Mouse (Mus musculus): ENCODE data around the gene Desi1. TPM values are rescaled to one million over a fixed set of nuclear protein-coding genes. Genes with fewer than 3 reads are reported as not detected.

Desi1 gene
- polyA plus RNA-seq, 1 experiment from 2014 or later: 37.4 TPM

DNA sequence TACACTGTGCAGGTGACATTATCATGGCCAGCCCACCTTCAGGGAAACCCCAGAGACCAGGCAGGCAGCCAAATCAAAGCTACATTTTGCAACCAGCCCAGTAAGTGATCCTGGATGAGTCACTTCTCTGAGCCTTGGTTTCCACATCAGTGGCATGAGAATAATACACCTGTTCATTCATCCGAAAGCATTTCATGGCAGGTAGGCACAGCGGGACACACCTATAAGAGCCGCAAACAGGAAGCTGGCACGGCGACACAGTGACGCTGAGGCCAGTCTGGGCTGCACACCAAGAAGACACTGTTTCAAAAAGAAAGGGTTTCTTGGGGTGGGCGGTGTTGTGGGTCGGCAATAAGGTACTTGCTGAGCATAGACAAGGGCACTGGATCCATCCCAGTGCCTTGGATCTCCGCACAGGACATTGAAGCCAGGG lies 79.5 kb downstream of the Desi1 start:
- H3K9me3 ChIP-seq (replicated peaks; ENCODE audit: control insufficient read depth, low read length): no peaks in the 10 kb centered on the region
- no peak overlapping the region for H3K4me3 ChIP-seq (ENCODE audit: low read length)
- no peak overlapping the region for H3K9ac ChIP-seq (ENCODE audit: low read length)
- no peak overlapping the region for H3K27ac ChIP-seq (ENCODE audit: low read length)
- ATAC-seq (replicated peaks; ENCODE audit: extremely low read depth, insufficient read depth, low FRiP score): no peak
- 95% methylated on average over 9 of the region's 9 CpGs for WGBS
- no peaks in the 10 kb centered on the region for H3K27me3 ChIP-seq (ENCODE audit: control insufficient read depth, insufficient read depth, low read length)
- no peak overlapping the region for H3K4me2 ChIP-seq (ENCODE audit: low read depth, low read length)
- H3K4me1 ChIP-seq (ENCODE audit: control insufficient read depth, insufficient read depth, low read length): no peaks in the 10 kb centered on the region
- H3K36me3 ChIP-seq (ENCODE audit: control insufficient read depth, insufficient read depth): 0 out of 2 replicates have a peak, but pooled peaks cover 3% of the 10 kb centered on the region

DNA sequence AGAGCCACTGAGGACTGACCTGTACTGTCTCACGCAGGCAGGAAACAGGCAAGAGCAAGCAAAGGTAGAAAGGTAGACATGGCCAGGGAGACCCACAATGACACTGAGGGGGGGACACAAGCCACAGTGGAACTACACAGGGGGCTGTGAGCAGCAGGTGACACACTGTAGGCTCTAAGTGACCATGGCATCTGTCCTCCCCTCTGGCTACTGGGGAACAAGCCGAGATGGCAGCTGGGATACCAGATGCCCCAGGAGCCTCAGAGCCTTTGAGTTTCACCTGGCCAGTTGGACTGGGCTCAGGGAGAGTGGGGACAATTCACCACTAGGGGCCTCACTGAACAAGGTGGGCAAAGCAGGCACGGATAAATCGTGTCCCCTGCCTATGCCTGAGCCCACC lies 81.4 kb downstream of the Desi1 start:
- Histone ChIP-seq H3K9me3 (replicated peaks; ENCODE audit: control insufficient read depth, low read length) (no peaks in the 10 kb centered on the region), H3K4me2 (ENCODE audit: low read depth, low read length) (no peak overlapping the region), H3K4me1 (ENCODE audit: control insufficient read depth, insufficient read depth, low read length) (no peaks in the 10 kb centered on the region), H3K9ac (ENCODE audit: low read length) (no peak overlapping the region), H3K27ac (ENCODE audit: low read length) (no peak overlapping the region), H3K36me3 (ENCODE audit: control insufficient read depth, insufficient read depth) (0 out of 2 replicates have a peak, but pooled peaks cover 3% of the 10 kb centered on the region), H3K4me3 (ENCODE audit: low read length) (no peak overlapping the region), H3K27me3 (ENCODE audit: control insufficient read depth, insufficient read depth, low read length) (no peaks in the 10 kb centered on the region)
- no peak for ATAC-seq (replicated peaks; ENCODE audit: extremely low read depth, insufficient read depth, low FRiP score)
- 85% methylated on average over 4 of the region's 4 CpGs for WGBS

- H3K36me3 ChIP-seq (ENCODE audit: control insufficient read depth, insufficient read depth): 0 out of 2 replicates have a peak, but pooled peaks cover 3% of the 10 kb centered on the region
- no peaks in the 10 kb centered on the region for H3K27me3 ChIP-seq (ENCODE audit: control insufficient read depth, insufficient read depth, low read length)
- no peak overlapping the region for H3K4me3 ChIP-seq (ENCODE audit: low read length)
- no peak overlapping the region for H3K4me2 ChIP-seq (ENCODE audit: low read depth, low read length)
- 89% methylated on average over 9 of the region's 9 CpGs for WGBS
- no peak overlapping the region for H3K9ac ChIP-seq (ENCODE audit: low read length)
- H3K9me3 ChIP-seq (replicated peaks; ENCODE audit: control insufficient read depth, low read length): no peaks in the 10 kb centered on the region
- no peak; the same call in 1 of the 2 replicates for ATAC-seq (replicated peaks; ENCODE audit: extremely low read depth, insufficient read depth, low FRiP score)
- H3K4me1 ChIP-seq (ENCODE audit: control insufficient read depth, insufficient read depth, low read length): no peaks in the 10 kb centered on the region
- H3K27ac ChIP-seq (ENCODE audit: low read length): no peak overlapping the region
These were observed 82.5 kb downstream of the Desi1 start for GRCm38 (mm10) chr15:81951159-81951558.

DNA sequence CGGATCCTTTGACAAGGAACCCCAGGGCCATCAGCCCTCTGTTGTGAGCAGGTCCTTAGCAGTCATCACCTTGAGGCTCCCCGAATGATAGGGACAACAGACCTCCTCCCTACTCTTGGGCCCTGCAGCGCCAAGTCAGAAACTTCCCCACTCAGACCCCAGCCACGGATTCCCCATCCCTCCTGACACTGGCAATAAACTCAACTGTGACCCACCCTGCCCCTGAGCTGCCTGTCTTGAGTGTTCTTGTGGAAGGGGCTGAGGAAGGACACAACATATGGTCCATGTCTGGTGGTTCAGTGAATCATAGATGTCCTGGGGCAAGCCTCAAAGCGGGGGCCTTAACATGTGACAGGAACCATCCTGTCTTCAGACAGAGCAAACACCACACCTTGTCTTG lies 82.9 kb downstream of the Desi1 start:
- no peak for ATAC-seq (replicated peaks; ENCODE audit: extremely low read depth, insufficient read depth, low FRiP score)
- H3K27me3 ChIP-seq (ENCODE audit: control insufficient read depth, insufficient read depth, low read length): no peaks in the 10 kb centered on the region

GRCm38 (mm10) chr15:81949476-81950131 lies 84.1 kb downstream of the Desi1 start:
- no peak overlapping the region for H3K27ac ChIP-seq (ENCODE audit: low read length)
- no peak for ATAC-seq (replicated peaks; ENCODE audit: extremely low read depth, insufficient read depth, low FRiP score)
- 0 out of 2 replicates have a peak, but pooled peaks cover 3% of the 10 kb centered on the region for H3K36me3 ChIP-seq (ENCODE audit: control insufficient read depth, insufficient read depth)
- no peaks in the 10 kb centered on the region for H3K9me3 ChIP-seq (replicated peaks; ENCODE audit: control insufficient read depth, low read length)
- 67% methylated on average over 11 of the region's 11 CpGs for WGBS
- H3K4me3 ChIP-seq (ENCODE audit: low read length): no peak overlapping the region
- H3K4me2 ChIP-seq (ENCODE audit: low read depth, low read length): no peak overlapping the region
- H3K4me1 ChIP-seq (ENCODE audit: control insufficient read depth, insufficient read depth, low read length): no peaks in the 10 kb centered on the region
- H3K27me3 ChIP-seq (ENCODE audit: control insufficient read depth, insufficient read depth, low read length): no peaks in the 10 kb centered on the region
- no peak overlapping the region for H3K9ac ChIP-seq (ENCODE audit: low read length)

More for the DNA sequence above, 82.9 kb downstream of the Desi1 start:
- H3K27ac ChIP-seq (ENCODE audit: low read length): no peak overlapping the region
- H3K4me3 ChIP-seq (ENCODE audit: low read length): no peak overlapping the region
- no peaks in the 10 kb centered on the region for H3K4me1 ChIP-seq (ENCODE audit: control insufficient read depth, insufficient read depth, low read length)
- no peak overlapping the region for H3K9ac ChIP-seq (ENCODE audit: low read length)
- WGBS: 76% methylated on average over 5 of the region's 5 CpGs
- no peak overlapping the region for H3K4me2 ChIP-seq (ENCODE audit: low read depth, low read length)
- no peaks in the 10 kb centered on the region for H3K9me3 ChIP-seq (replicated peaks; ENCODE audit: control insufficient read depth, low read length)
- 0 out of 2 replicates have a peak, but pooled peaks cover 3% of the 10 kb centered on the region for H3K36me3 ChIP-seq (ENCODE audit: control insufficient read depth, insufficient read depth)

DNA sequence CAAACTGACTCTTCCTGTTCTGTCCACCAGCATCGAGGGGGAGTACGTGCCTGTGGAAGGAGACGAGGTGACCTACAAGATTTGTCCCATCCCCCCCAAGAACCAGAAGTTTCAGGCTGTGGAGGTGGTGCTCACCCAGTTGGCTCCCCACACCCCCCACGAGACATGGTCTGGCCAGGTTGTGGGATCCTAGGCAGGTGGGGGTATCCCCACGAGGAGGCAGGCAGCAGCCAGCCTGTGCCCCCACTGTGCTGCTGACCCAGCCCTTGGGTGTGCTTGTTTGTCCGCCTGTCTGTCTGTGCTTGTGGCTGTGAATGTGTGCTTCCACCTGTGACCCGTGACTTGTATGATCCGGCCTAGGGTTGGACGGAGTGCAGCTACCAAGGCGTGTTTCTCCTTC lies 84.6 kb downstream of the Desi1 start:
- Histone ChIP-seq H3K9ac (ENCODE audit: low read length) (no peak overlapping the region), H3K9me3 (replicated peaks; ENCODE audit: control insufficient read depth, low read length) (no peaks in the 10 kb centered on the region), H3K4me3 (ENCODE audit: low read length) (no peak overlapping the region), H3K4me2 (ENCODE audit: low read depth, low read length) (no peak overlapping the region), H3K4me1 (ENCODE audit: control insufficient read depth, insufficient read depth, low read length) (no peaks in the 10 kb centered on the region), H3K36me3 (ENCODE audit: control insufficient read depth, insufficient read depth) (no peaks in the 10 kb centered on the region), H3K27me3 (ENCODE audit: control insufficient read depth, insufficient read depth, low read length) (no peaks in the 10 kb centered on the region), H3K27ac (ENCODE audit: low read length) (no peak overlapping the region)
- no peak for ATAC-seq (replicated peaks; ENCODE audit: extremely low read depth, insufficient read depth, low FRiP score)
- 79% methylated on average over 10 of the region's 10 CpGs for WGBS

GRCm38 (mm10) chr15:81943176-81943749 lies 90.4 kb downstream of the Desi1 start:
- H3K27ac ChIP-seq (ENCODE audit: low read length): no peak overlapping the region
- 25% methylated on average over 9 of the region's 9 CpGs for WGBS

More at GRCm38 (mm10) chr15:81943176-81943749, 90.4 kb downstream of the Desi1 start:
- H3K9me3 ChIP-seq (replicated peaks; ENCODE audit: control insufficient read depth, low read length): no peaks in the 10 kb centered on the region
- H3K4me1 ChIP-seq (ENCODE audit: control insufficient read depth, insufficient read depth, low read length): no peaks in the 10 kb centered on the region
- no peak overlapping the region for H3K4me3 ChIP-seq (ENCODE audit: low read length)
- H3K4me2 ChIP-seq (ENCODE audit: low read depth, low read length): no peak overlapping the region
- H3K9ac ChIP-seq (ENCODE audit: low read length): no peak overlapping the region
- ATAC-seq (replicated peaks; ENCODE audit: extremely low read depth, insufficient read depth, low FRiP score): no peak
- H3K27me3 ChIP-seq (ENCODE audit: control insufficient read depth, insufficient read depth, low read length): no peaks in the 10 kb centered on the region
- no peaks in the 10 kb centered on the region for H3K36me3 ChIP-seq (ENCODE audit: control insufficient read depth, insufficient read depth)

Other genes starting within 250 kb of the Desi1 start
- gene Tef, start 231.4 kb downstream of the Desi1 start, polyA plus RNA-seq (2015; fragmentation: Nextera tagmentation; extraction: Ambion mirVana): 23.2 and 25.1 TPM in 2 replicates
- 17.5 and 17.8 TPM in 2 replicates for gene Tob2, start 175.1 kb downstream of the Desi1 start, polyA plus RNA-seq (2015; fragmentation: Nextera tagmentation; extraction: Ambion mirVana)
- gene Phf5a, start 162.0 kb downstream of the Desi1 start, polyA plus RNA-seq (2015; fragmentation: Nextera tagmentation; extraction: Ambion mirVana): 98.6 and 103 TPM in 2 replicates
- gene Aco2, start 161.6 kb downstream of the Desi1 start, polyA plus RNA-seq (2015; fragmentation: Nextera tagmentation; extraction: Ambion mirVana): 769 and 804 TPM in 2 replicates
- 157 and 161 TPM in 2 replicates for gene Polr3h, start 107.6 kb downstream of the Desi1 start, polyA plus RNA-seq (2015; fragmentation: Nextera tagmentation; extraction: Ambion mirVana)
- gene Csdc2, start 97.1 kb downstream of the Desi1 start, polyA plus RNA-seq (2015; fragmentation: Nextera tagmentation; extraction: Ambion mirVana): 5.4 and 6.1 TPM in 2 replicates
- 22.4 and 24.3 TPM in 2 replicates for gene Pmm1, start 72.9 kb downstream of the Desi1 start, polyA plus RNA-seq (2015; fragmentation: Nextera tagmentation; extraction: Ambion mirVana)
- gene 1700029P11Rik, start 53.3 kb downstream of the Desi1 start, polyA plus RNA-seq (2015; fragmentation: Nextera tagmentation; extraction: Ambion mirVana): not detected in 2 replicates
- gene Xrcc6, start 46.0 kb downstream of the Desi1 start, polyA plus RNA-seq (2015; fragmentation: Nextera tagmentation; extraction: Ambion mirVana): 76.8 and 113 TPM in 2 replicates
- 174 and 210 TPM in 2 replicates for gene Snu13, start 13.7 kb upstream of the Desi1 start, polyA plus RNA-seq (2015; fragmentation: Nextera tagmentation; extraction: Ambion mirVana)
- gene 4930407I10Rik, start 25.3 kb upstream of the Desi1 start, polyA plus RNA-seq (2015; fragmentation: Nextera tagmentation; extraction: Ambion mirVana): not detected in 2 replicates
- not detected in 2 replicates for gene Mei1, start 36.1 kb upstream of the Desi1 start, polyA plus RNA-seq (2015; fragmentation: Nextera tagmentation; extraction: Ambion mirVana)
- gene Ccdc134, start 94.1 kb upstream of the Desi1 start, polyA plus RNA-seq (2015; fragmentation: Nextera tagmentation; extraction: Ambion mirVana): 9.9 and 11.7 TPM in 2 replicates
- gene Srebf2, start 113.3 kb upstream of the Desi1 start, polyA plus RNA-seq (2015; fragmentation: Nextera tagmentation; extraction: Ambion mirVana): 91.6 and 92.0 TPM in 2 replicates
- 0.15 and 0.32 TPM in 2 replicates for gene Shisa8, start 179.0 kb upstream of the Desi1 start, polyA plus RNA-seq (2015; fragmentation: Nextera tagmentation; extraction: Ambion mirVana)
- gene Tnfrsf13c, start 190.5 kb upstream of the Desi1 start, polyA plus RNA-seq (2015; fragmentation: Nextera tagmentation; extraction: Ambion mirVana): 0.18 TPM in 1 of 2 replicates, not detected in the other
- gene Cenpm, start 210.9 kb upstream of the Desi1 start, polyA plus RNA-seq (2015; fragmentation: Nextera tagmentation; extraction: Ambion mirVana): 50.8 and 57.2 TPM in 2 replicates
- not detected in 2 replicates for gene 1500009C09Rik, start 218.5 kb upstream of the Desi1 start, polyA plus RNA-seq (2015; fragmentation: Nextera tagmentation; extraction: Ambion mirVana)
- 3.9 and 4.1 TPM in 2 replicates for gene Sept3, start 241.0 kb upstream of the Desi1 start, polyA plus RNA-seq (2015; fragmentation: Nextera tagmentation; extraction: Ambion mirVana)